Mouse (Mus musculus) spleen, adult 2 months (tissue): ENCODE measurements around the gene Rbm6. TPM values are rescaled to one million over a fixed set of nuclear protein-coding genes. Genes with fewer than 3 reads are reported as not detected.

Experiments
- DNase-seq, 2 experiments: peaks; one replicate each; pipeline versions ENCODE4 v3.0.0 to v3.0.0-alpha.2; 2012 to 2021; ENCODE audit warnings: low spot score in 2 of 2, low read depth in 1 of 2
- H3K27ac ChIP-seq: fragments of 200-500 bp; 2 replicates; pipeline ENCODE4 v1.5.1; 2012; ENCODE audit warnings: low read length, inconsistent platforms; ENCODE audit not compliant: insufficient read depth
- H3K27me3 ChIP-seq: fragments of 200-500 bp; 2 replicates; pipeline ENCODE4 v1.6.1; 2012; ENCODE audit warnings: mild to moderate bottlenecking, moderate library complexity, low read length, inconsistent platforms; ENCODE audit not compliant: control insufficient read depth, insufficient read depth
- H3K36me3 ChIP-seq: fragments of 200-500 bp; 2 replicates; pipeline ENCODE4 v1.6.1; 2012; ENCODE audit warnings: mild to moderate bottlenecking, low read length, inconsistent platforms; ENCODE audit not compliant: control insufficient read depth, insufficient read depth
- H3K4me1 ChIP-seq: fragments of 200-500 bp; 2 replicates; pipeline ENCODE4 v1.6.1; 2011; ENCODE audit warnings: inconsistent platforms; ENCODE audit not compliant: control insufficient read depth, insufficient read depth, insufficient read length
- H3K4me3 ChIP-seq: fragments of 200-500 bp; 2 replicates; pipeline ENCODE4 v1.5.1; 2011; ENCODE audit warnings: mild to moderate bottlenecking, inconsistent platforms; ENCODE audit not compliant: insufficient read depth, insufficient read length; ENCODE audit errors: extremely low read depth
- CTCF ChIP-seq: fragments of 200-500 bp; IDR thresholded peaks from 2 replicates; pipeline ENCODE4 v1.5.1; 2011; ENCODE audit warnings: mild to moderate bottlenecking, inconsistent platforms; ENCODE audit not compliant: insufficient read depth, insufficient read length, insufficient replicate concordance; ENCODE audit errors: extremely low read depth
- POLR2A ChIP-seq: fragments of 200-500 bp; IDR thresholded peaks from 2 replicates; pipeline ENCODE4 v1.6.1; 2011; ENCODE audit warnings: low read depth, low read length, inconsistent platforms
- WGBS: fragments of 180-500 bp; shearing (Covaris S2); methylation state at CpG from one replicate; pipeline ENCODE4 v1.1.7; 2018; 5-methylcytosine and 5-hydroxymethylcytosine counted together
- polyA plus RNA-seq: library from polyadenylated mRNA; depleted of rRNA; stranded (reverse); fragments of >200 nt; gene quantifications from 2 replicates; pipeline ENCODE4 v1.2.3, GENCODE M21; 2012

The Rbm6 gene
- polyA plus RNA-seq, 1 experiment = 12.4 TPM

DNA sequence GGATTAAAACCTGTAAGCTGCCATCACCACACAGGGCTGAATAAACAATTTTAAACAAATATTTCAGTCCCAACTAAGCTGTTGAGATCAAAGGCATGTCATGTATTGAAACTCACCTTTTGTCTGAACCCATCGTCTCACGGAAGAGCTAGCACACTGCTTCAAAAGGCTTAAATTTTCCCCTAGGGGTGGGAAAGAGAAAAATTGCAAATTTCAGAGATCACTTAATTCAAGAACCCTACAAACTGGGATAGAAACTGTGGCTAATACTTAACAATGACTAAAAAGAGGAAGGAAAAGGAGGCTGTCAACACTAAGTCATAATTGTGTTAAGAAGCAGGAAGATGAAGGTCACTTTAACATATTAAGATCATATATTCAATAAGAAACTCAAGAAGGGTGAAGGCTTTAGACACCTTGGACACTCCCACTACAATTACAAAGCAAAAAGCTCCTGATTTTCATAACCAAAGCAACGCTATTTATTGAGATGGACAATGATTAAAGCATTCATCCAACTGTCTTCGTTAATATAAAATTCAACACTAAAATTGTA lies 103.5 kb downstream of the Rbm6 start:
- DNase-seq = peak in 1 of 2 experiments; percentile 7
- H3K4me1 ChIP-seq = peaks cover 6% of the 10 kb centered on the region; the same call in 1 of the 2 replicates
- no peaks in the 10 kb centered on the region for H3K27me3 ChIP-seq
- peaks cover 39% of the 10 kb centered on the region for H3K36me3 ChIP-seq
- no peak for TF ChIP-seq POLR2A
- no peak for TF ChIP-seq CTCF
- H3K27ac ChIP-seq = no peak overlapping the region
- 5% methylated on average over 4 of the region's 4 CpGs for WGBS
- peak overlapping the region; percentile 87; the same call in 1 of the 2 replicates for H3K4me3 ChIP-seq

DNA sequence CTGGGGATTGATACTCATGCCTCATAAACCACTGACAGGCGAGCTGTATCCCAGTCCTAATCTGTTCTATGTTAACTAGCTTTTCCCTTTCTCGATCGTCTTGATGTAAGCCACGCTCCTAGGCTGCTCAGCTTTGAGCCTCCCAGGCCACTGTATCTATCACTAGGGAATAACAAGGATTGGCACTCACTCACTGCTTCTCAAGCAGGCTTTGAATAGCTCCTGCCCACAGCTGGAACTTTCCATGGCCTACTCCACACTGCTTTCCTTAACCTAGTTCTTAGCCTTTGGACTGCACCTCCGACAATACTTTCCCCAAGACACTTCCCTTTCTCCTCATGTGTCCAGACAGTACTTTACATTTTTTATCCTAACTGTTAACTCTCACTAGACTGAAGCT lies 104.2 kb downstream of the Rbm6 start:
- WGBS = 93% methylated on average over 5 of the region's 5 CpGs
- peaks cover 6% of the 10 kb centered on the region; the same call in 1 of the 2 replicates for H3K4me1 ChIP-seq
- no peak overlapping the region for H3K27ac ChIP-seq
- no peak for DNase-seq
- peaks cover 37% of the 10 kb centered on the region for H3K36me3 ChIP-seq
- H3K4me3 ChIP-seq = no peak overlapping the region
- H3K27me3 ChIP-seq = no peaks in the 10 kb centered on the region
- no peak for TF ChIP-seq POLR2A
- TF ChIP-seq CTCF = no peak

GRCm38 (mm10) chr9:107759593-107759992 lies 113.4 kb downstream of the Rbm6 start:
- no peak overlapping the region for H3K27ac ChIP-seq
- no peak for DNase-seq
- H3K4me3 ChIP-seq = no peak overlapping the region
- H3K27me3 ChIP-seq = no peaks in the 10 kb centered on the region
- no peaks in the 10 kb centered on the region for H3K4me1 ChIP-seq
- peaks cover 51% of the 10 kb centered on the region for H3K36me3 ChIP-seq
- 84% methylated on average over 6 of the region's 6 CpGs for WGBS
- TF ChIP-seq CTCF (no peak), POLR2A (no peak)

- no peak for DNase-seq
- H3K27me3 ChIP-seq = no peaks in the 10 kb centered on the region
- H3K4me1 ChIP-seq = no peaks in the 10 kb centered on the region
- 88% methylated on average over 5 of the region's 5 CpGs for WGBS
- no peak for TF ChIP-seq POLR2A
- no peak for TF ChIP-seq CTCF
- H3K36me3 ChIP-seq = peaks cover 71% of the 10 kb centered on the region
- H3K4me3 ChIP-seq = no peak overlapping the region
- H3K27ac ChIP-seq = no peak overlapping the region
Observed at GRCm38 (mm10) chr9:107750378-107750777, 122.7 kb downstream of the Rbm6 start.

DNA sequence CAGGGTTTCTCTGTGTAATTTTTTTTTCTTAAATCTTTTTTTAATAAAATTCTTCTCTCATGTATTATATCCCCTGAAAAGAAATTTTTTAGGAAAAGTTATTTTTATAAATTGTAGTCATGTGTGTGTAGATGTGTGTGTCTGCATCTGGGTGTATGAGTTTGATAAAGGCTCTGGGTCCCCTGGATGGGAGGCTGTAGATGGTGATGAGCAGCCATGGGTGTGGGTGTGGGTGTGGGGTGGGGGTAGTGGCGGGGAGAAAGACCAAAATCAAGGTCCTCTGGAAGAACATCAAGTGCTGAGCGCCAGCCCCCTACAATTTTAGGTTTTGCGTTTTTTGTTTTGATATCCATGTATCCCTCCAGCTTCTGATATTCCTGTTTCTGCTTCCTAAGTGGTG lies 125.0 kb downstream of the Rbm6 start:
- Histone ChIP-seq H3K36me3 (peaks cover 82% of the 10 kb centered on the region), H3K4me3 (no peak overlapping the region), H3K27me3 (no peaks in the 10 kb centered on the region), H3K4me1 (no peaks in the 10 kb centered on the region), H3K27ac (no peak overlapping the region)
- TF ChIP-seq CTCF (no peak), POLR2A (no peak)
- no peak for DNase-seq
- WGBS = 96% methylated on average over 3 of the region's 3 CpGs

DNA sequence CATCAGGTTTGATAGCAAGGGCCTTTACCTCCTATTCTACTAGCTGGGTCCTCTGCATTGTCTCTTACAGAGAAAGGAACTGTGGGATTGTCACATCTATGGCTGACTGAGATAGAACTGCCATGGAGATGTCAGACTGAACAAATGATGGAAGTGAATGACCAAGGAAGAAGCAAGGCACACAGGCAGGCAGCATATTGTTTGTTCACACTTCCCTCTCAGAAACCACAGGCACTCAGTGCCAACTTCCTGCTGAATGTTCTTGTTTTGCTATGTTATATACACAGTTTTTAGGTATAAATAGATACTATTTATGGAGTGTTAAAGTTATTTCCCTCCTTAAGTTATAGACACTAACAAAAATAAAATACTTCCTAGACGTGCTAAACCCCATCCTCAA lies 125.7 kb downstream of the Rbm6 start:
- no peaks in the 10 kb centered on the region for H3K4me1 ChIP-seq
- no peak overlapping the region for H3K4me3 ChIP-seq
- WGBS = 40% methylated on average over 1 of the region's 1 CpGs
- TF ChIP-seq CTCF (no peak), POLR2A (no peak)
- H3K27me3 ChIP-seq = no peaks in the 10 kb centered on the region
- H3K27ac ChIP-seq = no peak overlapping the region
- DNase-seq = no peak
- peaks cover 82% of the 10 kb centered on the region for H3K36me3 ChIP-seq

GRCm38 (mm10) chr9:107746679-107747078 lies 126.4 kb downstream of the Rbm6 start:
- TF ChIP-seq CTCF = no peak
- TF ChIP-seq POLR2A = no peak
- no peaks in the 10 kb centered on the region for H3K4me1 ChIP-seq
- H3K27ac ChIP-seq = no peak overlapping the region
- peaks cover 82% of the 10 kb centered on the region for H3K36me3 ChIP-seq
- H3K4me3 ChIP-seq = no peak overlapping the region
- WGBS = 94% methylated on average over 3 of the region's 3 CpGs
- no peak for DNase-seq
- no peaks in the 10 kb centered on the region for H3K27me3 ChIP-seq

GRCm38 (mm10) chr9:107744061-107744460 lies 129.0 kb downstream of the Rbm6 start:
- WGBS = 95% methylated on average over 6 of the region's 6 CpGs

More at GRCm38 (mm10) chr9:107744061-107744460, 129.0 kb downstream of the Rbm6 start:
- Histone ChIP-seq H3K4me3 (no peak overlapping the region), H3K27ac (no peak overlapping the region), H3K36me3 (peaks cover 76% of the 10 kb centered on the region), H3K27me3 (no peaks in the 10 kb centered on the region), H3K4me1 (no peaks in the 10 kb centered on the region)
- DNase-seq = no peak
- TF ChIP-seq CTCF = no peak
- no peak for TF ChIP-seq POLR2A
